Mouse (Mus musculus): ENCODE measurements around the gene Ptpru. TPM values are rescaled to one million over a fixed set of nuclear protein-coding genes. Genes with fewer than 3 reads are reported as not detected.

Ptpru gene
- total and polyA plus RNA-seq, 3 experiments = 0.38 TPM; not detected in 2

DNA sequence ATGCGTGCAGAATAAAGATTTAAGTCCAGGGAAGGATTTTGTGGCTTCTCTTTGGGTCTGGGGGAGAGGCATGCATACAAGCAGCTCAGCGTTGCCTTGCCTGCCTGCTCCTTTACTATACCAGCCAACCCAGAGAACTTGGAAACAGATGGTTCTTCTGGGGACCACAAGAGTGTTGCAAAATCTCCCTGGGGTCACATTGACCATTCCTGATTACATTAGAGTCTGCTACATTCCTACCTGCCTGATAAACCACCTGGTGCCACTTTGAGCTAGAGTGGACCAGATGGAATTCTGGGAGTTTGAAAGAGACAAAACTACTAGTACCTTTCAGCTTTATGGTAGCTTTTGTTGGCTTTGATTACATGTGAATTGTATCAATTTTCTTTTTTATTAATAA lies 38.7 kb upstream of the Ptpru start:
- dilution Hi-C loops (cut with MboI; ENCODE audit: extremely low pct_ligation_motif_present, extremely low pct_unique_long_range_greater_than_20kb, low sequenced_read_pairs) (no loop called here), in situ Hi-C loops (cut with MboI; ENCODE audit: low pct_ligation_motif_present, low pct_unique_long_range_greater_than_20kb, low sequenced_read_pairs) (no loop called here)
- H3K27me3 ChIP-seq (replicated peaks) = no peaks in the 10 kb centered on the region
- no peak for DNase-seq (ENCODE audit: extremely low read depth)
- H3K4me1 ChIP-seq (ENCODE audit: control insufficient read depth in 1 of 2, insufficient read depth in 2 of 2) = peaks cover 9 to 57% of the 10 kb centered on the region in 2 experiments
- H3K79me2 ChIP-seq (replicated peaks; ENCODE audit: control insufficient read depth, extremely low read depth, insufficient read depth, poor library complexity, severe bottlenecking) = peaks cover 74% of the 10 kb centered on the region
- no peak overlapping the region for H3K4me3 ChIP-seq (replicated peaks in 1 of 3; ENCODE audit: low read depth in 2 of 3, low read length in 2 of 3, poor library complexity in 1 of 3)
- no peak overlapping the region for H3K27ac ChIP-seq (ENCODE audit: insufficient read depth, low read depth)
- H3K9me3 ChIP-seq (replicated peaks; ENCODE audit: low read length) = no peaks in the 10 kb centered on the region
- peaks cover 0 to 20% of the 10 kb centered on the region in 2 experiments for H3K36me3 ChIP-seq (replicated peaks in 1 of 2; ENCODE audit: control insufficient read depth in 1 of 2, insufficient read depth in 1 of 2, low read length in 1 of 2)
- no peak for TF ChIP-seq RCOR1 (conservative IDR thresholded peaks at IDR 0.05; ENCODE audit: low read depth, low read length)
- TF ChIP-seq ZC3H11A (IDR thresholded peaks at IDR 0.05; ENCODE audit: low read depth, low read length) = no peak
- no peak for TF ChIP-seq TBP (conservative IDR thresholded peaks at IDR 0.05; ENCODE audit: low read depth, low read length)
- TF ChIP-seq MAFK (IDR thresholded peaks at IDR 0.05; ENCODE audit: insufficient replicate concordance, low read length) = no peak
- TF ChIP-seq NRF1 (IDR thresholded peaks at IDR 0.05; ENCODE audit: low read depth, low read length) = no peak
- no peak for TF ChIP-seq MEF2A (IDR thresholded peaks at IDR 0.05; ENCODE audit: borderline replicate concordance, low read depth, low read length)
- no peak for TF ChIP-seq RAD21 (IDR thresholded peaks at IDR 0.05; ENCODE audit: low read depth, low read length)
- no peak for TF ChIP-seq POLR2A (IDR thresholded peaks at IDR 0.05; ENCODE audit: low read depth, low read length)
- TF ChIP-seq JUND (conservative IDR thresholded peaks at IDR 0.05; ENCODE audit: low read depth, low read length) = no peak
- TF ChIP-seq KAT2A (IDR thresholded peaks at IDR 0.05; ENCODE audit: insufficient replicate concordance, low read length) = no peak
- TF ChIP-seq MAX (IDR thresholded peaks at IDR 0.05; ENCODE audit: low read length) = no peak
- TF ChIP-seq USF2 (conservative IDR thresholded peaks at IDR 0.05; ENCODE audit: low read depth, low read length) = no peak
- TF ChIP-seq SMC3 (IDR thresholded peaks at IDR 0.05; ENCODE audit: low read depth, low read length) = no peak
- no peak for TF ChIP-seq BHLHE40 (IDR thresholded peaks at IDR 0.05; ENCODE audit: low read depth, low read length)
- no peak for TF ChIP-seq PAX5 (IDR thresholded peaks at IDR 0.05; ENCODE audit: low read length)
- TF ChIP-seq CTCF (conservative IDR thresholded peaks at IDR 0.05 in 1 of 2, IDR thresholded peaks at IDR 0.05 in 1 of 2; ENCODE audit: low read depth in 2 of 2, low read length in 2 of 2) = no peak
- no peak for TF ChIP-seq CHD2 (IDR thresholded peaks at IDR 0.05; ENCODE audit: low read length)
- H3K4me2 ChIP-seq (ENCODE audit: insufficient read depth, low read depth, poor library complexity, severe bottlenecking) = peak overlapping the region; percentile 30; the same call in 1 of the 2 replicates
- no peak overlapping the region for H3K9ac ChIP-seq (ENCODE audit: insufficient read depth, low read depth)

DNA sequence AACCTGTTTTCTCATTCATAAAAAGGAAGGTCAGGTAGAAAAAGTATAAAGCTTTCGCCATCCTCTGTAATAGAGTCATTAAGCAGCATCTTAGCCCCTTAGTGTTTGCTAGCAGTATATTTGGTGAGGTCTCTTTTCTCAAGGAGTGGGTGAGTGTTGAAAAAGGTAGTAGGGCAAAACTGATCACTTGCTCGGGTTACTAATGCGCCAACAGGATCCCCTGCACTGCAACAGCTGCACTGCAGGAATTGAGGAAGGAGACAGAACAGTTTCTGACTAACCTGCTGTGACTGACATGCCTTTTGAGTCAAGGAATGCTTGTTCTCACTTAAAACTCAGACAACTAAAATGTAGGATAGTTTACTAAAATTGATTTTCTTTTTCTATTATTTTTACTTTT lies 37.2 kb upstream of the Ptpru start:
- H3K36me3 ChIP-seq (replicated peaks in 1 of 2; ENCODE audit: control insufficient read depth in 1 of 2, insufficient read depth in 1 of 2, low read length in 1 of 2) = peaks cover 0 to 28% of the 10 kb centered on the region in 2 experiments
- DNase-seq (ENCODE audit: extremely low read depth) = peak; percentile 41
- H3K27me3 ChIP-seq (replicated peaks) = no peaks in the 10 kb centered on the region
- peaks cover 59% of the 10 kb centered on the region for H3K79me2 ChIP-seq (replicated peaks; ENCODE audit: control insufficient read depth, extremely low read depth, insufficient read depth, poor library complexity, severe bottlenecking)
- TF ChIP-seq USF2 (conservative IDR thresholded peaks at IDR 0.05; ENCODE audit: low read depth, low read length) (no peak), EP300 (IDR thresholded peaks at IDR 0.05; ENCODE audit: low read length) (no peak), MXI1 (IDR thresholded peaks at IDR 0.05; ENCODE audit: low read depth, low read length) (no peak), CHD1 (IDR thresholded peaks at IDR 0.05; ENCODE audit: low read depth, low read length) (no peak), PAX5 (IDR thresholded peaks at IDR 0.05; ENCODE audit: low read length) (no peak), GABPA (IDR thresholded peaks at IDR 0.05; ENCODE audit: insufficient replicate concordance, low read depth, low read length) (no peak), ZNF384 (IDR thresholded peaks at IDR 0.05; ENCODE audit: low read depth, low read length) (no peak), IRF4 (IDR thresholded peaks at IDR 0.05; ENCODE audit: low read depth, low read length) (no peak), POLR2A (IDR thresholded peaks at IDR 0.05; ENCODE audit: low read depth, low read length) (no peak), TCF12 (IDR thresholded peaks at IDR 0.05; ENCODE audit: low read depth, low read length) (no peak), MAX (IDR thresholded peaks at IDR 0.05; ENCODE audit: low read length) (no peak), SIN3A (IDR thresholded peaks at IDR 0.05; ENCODE audit: low read length) (no peak), JUND (conservative IDR thresholded peaks at IDR 0.05; ENCODE audit: low read depth, low read length) (no peak), USF1 (IDR thresholded peaks at IDR 0.05; ENCODE audit: low read depth, low read length) (no peak), MAZ (IDR thresholded peaks at IDR 0.05; ENCODE audit: low read depth, low read length) (no peak), RAD21 (IDR thresholded peaks at IDR 0.05; ENCODE audit: low read depth, low read length) (no peak), ZMIZ1 (IDR thresholded peaks at IDR 0.05; ENCODE audit: low read depth, low read length) (no peak), ZKSCAN1 (IDR thresholded peaks at IDR 0.05; ENCODE audit: borderline replicate concordance, low read depth, low read length) (no peak), TBP (conservative IDR thresholded peaks at IDR 0.05; ENCODE audit: low read depth, low read length) (no peak), MEF2A (IDR thresholded peaks at IDR 0.05; ENCODE audit: borderline replicate concordance, low read depth, low read length) (no peak)
- no peaks in the 10 kb centered on the region for H3K9me3 ChIP-seq (replicated peaks; ENCODE audit: low read length)
- H3K9ac ChIP-seq (ENCODE audit: insufficient read depth, low read depth) = peak overlapping the region; percentile 99
- H3K4me1 ChIP-seq (ENCODE audit: control insufficient read depth in 1 of 2, insufficient read depth in 2 of 2) = peaks cover 9 to 50% of the 10 kb centered on the region in 2 experiments
- H3K4me3 ChIP-seq (replicated peaks in 1 of 3; ENCODE audit: low read depth in 2 of 3, low read length in 2 of 3, poor library complexity in 1 of 3) = peak overlapping the region; percentile 78 to 89 (median 84)
- in situ Hi-C loops (cut with MboI; ENCODE audit: low pct_ligation_motif_present, low pct_unique_long_range_greater_than_20kb, low sequenced_read_pairs) = no loop called here
- H3K4me2 ChIP-seq (ENCODE audit: insufficient read depth, low read depth, poor library complexity, severe bottlenecking) = peak overlapping the region; percentile 93
- no peak overlapping the region for H3K27ac ChIP-seq (ENCODE audit: insufficient read depth, low read depth)
- dilution Hi-C loops (cut with MboI; ENCODE audit: extremely low pct_ligation_motif_present, extremely low pct_unique_long_range_greater_than_20kb, low sequenced_read_pairs) = no loop called here
